ENCODE assay signal across 14 mouse cellular contexts in the genomic region with DNA sequence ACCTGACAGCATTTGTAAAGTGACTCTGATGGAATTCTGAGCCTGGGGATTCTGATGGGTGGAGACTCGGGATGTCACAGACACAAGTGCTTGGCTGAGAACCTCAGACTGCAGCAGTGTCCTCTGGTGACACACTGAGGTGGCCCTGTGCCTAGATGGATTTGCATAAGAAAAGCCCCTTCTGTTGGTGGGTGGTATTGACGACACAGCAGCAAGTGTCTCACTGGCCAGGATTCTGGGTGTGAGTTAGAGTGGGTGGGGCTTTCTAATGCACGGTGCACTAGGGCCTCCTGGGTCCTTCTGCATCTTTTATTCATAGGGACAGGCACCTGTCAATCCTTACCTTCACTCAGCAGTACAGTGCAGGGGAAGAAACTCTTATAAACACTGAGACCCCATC.
DNase-seq lines count a peak whose midpoint lies in the region; ATAC-seq lines count a peak whose summit lies in the region.
"Had no signal": no experiment of that assay in that cellular context is flagged by ENCODE, and none has a peak within 500 bp of the region (broad histone marks: within the 10 kb centered on the region; RNA-seq: fewer than 3 reads in every experiment).

No protein-coding gene starts in this region.

- no peaks in the 10 kb centered on the region for H3K36me3 ChIP-seq in neural tube, embryonic 11.5 days (ENCODE audit: control insufficient read depth, insufficient read depth, low read length)
- H3K36me3 ChIP-seq: limb, embryonic 15.5 days had no signal

- ATAC-seq in neural tube, embryonic 11.5 days (ENCODE audit: insufficient read depth, low FRiP score, low TSS enrichment), result peak; percentile 67; the same call in 1 of the 2 replicates
- ATAC-seq in activated CD4-positive, CD25-positive, alpha-beta regulatory T cell, adult 4 months, result no peak

- WGBS in neural tube, embryonic 11.5 days, result 9% methylated on average over 3 of the region's 3 CpGs

- H3K27ac ChIP-seq in neural tube, embryonic 11.5 days (ENCODE audit: low read depth, low read length), result no peak overlapping the region
- H3K27ac ChIP-seq: limb, embryonic 15.5 days had no signal

- peak; percentile 53 to 57 for DNase-seq in cerebellum, postnatal 14 days
- no peak for DNase-seq in cerebellum, postnatal 36 days
- DNase-seq in neural tube, embryonic 11.5 days (ENCODE audit: low spot score), result peak; percentile 29
- no peak for DNase-seq in neural tube, embryonic 10.5 days (ENCODE audit: extremely low spot score, low spot score)
- peak; percentile 37 for DNase-seq in mesoderm, embryonic 11.5 days (ENCODE audit: low read depth, low spot score)
- DNase-seq in kidney, postnatal 14 days, result no peak
- DNase-seq in urinary bladder, adult 18-20 months (ENCODE audit: low spot score in 2 of 2), result no peak
- DNase-seq: adrenal gland, postnatal 10 days; cerebellum, adult 8-10 months; lung, postnatal 36 days; thymus, adult 2 months had no signal

- H3K27me3 ChIP-seq in neural tube, embryonic 11.5 days (ENCODE audit: control insufficient read depth, insufficient read depth, low read length), result no peaks in the 10 kb centered on the region
- H3K27me3 ChIP-seq: limb, embryonic 15.5 days had no signal

- H3K4me1 ChIP-seq in neural tube, embryonic 11.5 days (ENCODE audit: control insufficient read depth, insufficient read depth, low read length), result peaks cover 11% of the 10 kb centered on the region

- H3K9me3 ChIP-seq in neural tube, embryonic 11.5 days (ENCODE audit: control insufficient read depth, low read length), result no peaks in the 10 kb centered on the region
- H3K9me3 ChIP-seq: limb, embryonic 15.5 days had no signal

- H3K4me3 ChIP-seq in neural tube, embryonic 11.5 days (ENCODE audit: low read depth, low read length), result no peak overlapping the region
- H3K4me3 ChIP-seq: erythroblast, embryonic 14.5 days; limb, embryonic 15.5 days had no signal

- no peak overlapping the region for H3K4me2 ChIP-seq in neural tube, embryonic 11.5 days (ENCODE audit: low read depth)
- H3K4me2 ChIP-seq: limb, embryonic 15.5 days had no signal

- H3K9ac ChIP-seq in neural tube, embryonic 11.5 days (ENCODE audit: low read length), result no peak overlapping the region
- H3K9ac ChIP-seq: limb, embryonic 15.5 days had no signal

Comparison
In these comparisons a context has a peak if more than half of its experiments do, and no peak if none do; other contexts are left out.
1. DNase-seq: peak in cerebellum, postnatal 14 days (2 of 2), neural tube, embryonic 11.5 days (single experiment) and mesoderm, embryonic 11.5 days (single experiment); none in cerebellum, postnatal 36 days (0 of 2), neural tube, embryonic 10.5 days (single experiment), kidney, postnatal 14 days (single experiment) and urinary bladder, adult 18-20 months (0 of 2).